Mouse (Mus musculus) hindbrain, embryonic 12.5 days (tissue): ENCODE data around the gene Ptprc. TPM values are rescaled to one million over a fixed set of nuclear protein-coding genes. Genes with fewer than 3 reads are reported as not detected.

Source experiments
- ATAC-seq: fragments of 200-750 bp; cut with Nextera tagmentation; 2 replicates; pipeline ENCODE4 v1.8.0; 2017; ENCODE audit warnings: moderate TSS enrichment; ENCODE audit not compliant: low FRiP score
- H3K27ac ChIP-seq: fragments of 300-500 bp; sonication (generic); 2 replicates; pipeline ENCODE4 v1.5.1; 2016; ENCODE audit warnings: mild to moderate bottlenecking
- H3K27me3 ChIP-seq: fragments of 300-500 bp; sonication (generic); 2 replicates; pipeline ENCODE4 v1.6.1; 2016; ENCODE audit warnings: mild to moderate bottlenecking
- H3K36me3 ChIP-seq: fragments of 300-500 bp; sonication (generic); 2 replicates; pipeline ENCODE4 v1.6.1; 2016; ENCODE audit warnings: mild to moderate bottlenecking
- H3K4me1 ChIP-seq: fragments of 300-500 bp; sonication (generic); 2 replicates; pipeline ENCODE4 v1.6.1; 2016
- H3K4me2 ChIP-seq: fragments of 300-500 bp; sonication (generic); replicated peaks from 2 replicates; pipeline ENCODE4 v1.6.1; 2016; ENCODE audit warnings: mild to moderate bottlenecking
- H3K4me3 ChIP-seq: fragments of 300-500 bp; sonication (generic); 2 replicates; pipeline ENCODE4 v1.5.1; 2016; ENCODE audit warnings: mild to moderate bottlenecking
- H3K9ac ChIP-seq: fragments of 300-500 bp; sonication (generic); 2 replicates; pipeline ENCODE4 v1.6.1; 2016; ENCODE audit warnings: mild to moderate bottlenecking, moderate library complexity
- H3K9me3 ChIP-seq: fragments of 300-500 bp; sonication (generic); replicated peaks from 2 replicates; pipeline ENCODE4 v1.6.1; 2016; ENCODE audit warnings: mild to moderate bottlenecking
- WGBS: fragments of 180-500 bp; shearing (Covaris S2); methylation state at CpG from one replicate; pipeline ENCODE4 v1.1.7; 2016; 5-methylcytosine and 5-hydroxymethylcytosine counted together
- polyA plus RNA-seq: library from polyadenylated mRNA; unstranded; fragments of >200 nt; fragmentation: Nextera tagmentation; extraction: Ambion mirVana; gene quantifications from 2 replicates; pipeline ENCODE4 v1.2.1, GENCODE M21; 2016

The Ptprc gene
- polyA plus RNA-seq, 1 experiment from 2014 or later: 1.5 TPM

GRCm38 (mm10) chr1:138123866-138124265 lies 51.6 kb downstream of the Ptprc start:
- no peaks in the 10 kb centered on the region for H3K4me1 ChIP-seq
- no peaks in the 10 kb centered on the region for H3K36me3 ChIP-seq
- no peak overlapping the region for H3K9ac ChIP-seq
- H3K4me2 ChIP-seq: no peak overlapping the region
- 37% methylated on average over 3 of the region's 3 CpGs for WGBS
- H3K27ac ChIP-seq: no peak overlapping the region
- no peak overlapping the region for H3K4me3 ChIP-seq
- no peaks in the 10 kb centered on the region for H3K9me3 ChIP-seq
- ATAC-seq: no peak
- H3K27me3 ChIP-seq: no peaks in the 10 kb centered on the region

GRCm38 (mm10) chr1:138119895-138120294 lies 55.6 kb downstream of the Ptprc start:
- ATAC-seq: no peak
- no peak overlapping the region for H3K27ac ChIP-seq
- no peaks in the 10 kb centered on the region for H3K4me1 ChIP-seq
- 62% methylated on average over 12 of the region's 12 CpGs for WGBS
- no peaks in the 10 kb centered on the region for H3K36me3 ChIP-seq
- no peak overlapping the region for H3K4me2 ChIP-seq
- H3K9ac ChIP-seq: no peak overlapping the region
- no peak overlapping the region for H3K4me3 ChIP-seq
- H3K9me3 ChIP-seq: no peaks in the 10 kb centered on the region
- no peaks in the 10 kb centered on the region for H3K27me3 ChIP-seq

GRCm38 (mm10) chr1:138093219-138093618 lies 82.3 kb downstream of the Ptprc start:
- no peak overlapping the region for H3K9ac ChIP-seq
- ATAC-seq: no peak
- H3K4me2 ChIP-seq: no peak overlapping the region
- H3K4me1 ChIP-seq: no peaks in the 10 kb centered on the region
- 67% methylated on average over 1 of the region's 1 CpGs for WGBS
- H3K9me3 ChIP-seq: no peaks in the 10 kb centered on the region
- no peaks in the 10 kb centered on the region for H3K36me3 ChIP-seq
- H3K27ac ChIP-seq: no peak overlapping the region
- H3K4me3 ChIP-seq: no peak overlapping the region
- H3K27me3 ChIP-seq: no peaks in the 10 kb centered on the region

- no peak overlapping the region for H3K4me3 ChIP-seq
- no peaks in the 10 kb centered on the region for H3K9me3 ChIP-seq
- H3K4me1 ChIP-seq: no peaks in the 10 kb centered on the region
- no peaks in the 10 kb centered on the region for H3K36me3 ChIP-seq
- peak; percentile 50; the same call in 1 of the 2 replicates for ATAC-seq
- no peak overlapping the region for H3K9ac ChIP-seq
- no peak overlapping the region for H3K4me2 ChIP-seq
- 0% methylated on average over 1 of the region's 1 CpGs for WGBS
- no peak overlapping the region for H3K27ac ChIP-seq
- no peaks in the 10 kb centered on the region for H3K27me3 ChIP-seq
Observed at GRCm38 (mm10) chr1:138085810-138086209, 89.7 kb downstream of the Ptprc start.

- no peaks in the 10 kb centered on the region for H3K9me3 ChIP-seq
- ATAC-seq: no peak
- H3K4me1 ChIP-seq: no peaks in the 10 kb centered on the region
- no peak overlapping the region for H3K4me2 ChIP-seq
- H3K9ac ChIP-seq: no peak overlapping the region
- H3K4me3 ChIP-seq: no peak overlapping the region
- no peak overlapping the region for H3K27ac ChIP-seq
- no peaks in the 10 kb centered on the region for H3K36me3 ChIP-seq
- no peaks in the 10 kb centered on the region for H3K27me3 ChIP-seq
Observed at GRCm38 (mm10) chr1:138083707-138084106, 91.8 kb downstream of the Ptprc start.

GRCm38 (mm10) chr1:138080308-138080707 lies 95.2 kb downstream of the Ptprc start:
- H3K9ac ChIP-seq: no peak overlapping the region
- H3K4me3 ChIP-seq: no peak overlapping the region
- ATAC-seq: no peak
- H3K4me1 ChIP-seq: no peaks in the 10 kb centered on the region
- H3K4me2 ChIP-seq: no peak overlapping the region
- H3K9me3 ChIP-seq: no peaks in the 10 kb centered on the region
- H3K36me3 ChIP-seq: no peaks in the 10 kb centered on the region
- no peak overlapping the region for H3K27ac ChIP-seq
- no peaks in the 10 kb centered on the region for H3K27me3 ChIP-seq
- WGBS: 93% methylated on average over 1 of the region's 1 CpGs

GRCm38 (mm10) chr1:138044196-138044945 lies 131.1 kb downstream of the Ptprc start:
- Histone ChIP-seq H3K27ac (no peak overlapping the region), H3K4me2 (no peak overlapping the region), H3K27me3 (no peaks in the 10 kb centered on the region), H3K9ac (no peak overlapping the region), H3K4me3 (no peak overlapping the region), H3K4me1 (no peaks in the 10 kb centered on the region), H3K9me3 (no peaks in the 10 kb centered on the region), H3K36me3 (no peaks in the 10 kb centered on the region)
- WGBS: 38% methylated on average over 10 of the region's 10 CpGs
- ATAC-seq: peak; percentile 76

GRCm38 (mm10) chr1:138040556-138040955 lies 135.0 kb downstream of the Ptprc start:
- no peak overlapping the region for H3K27ac ChIP-seq
- no peak overlapping the region for H3K4me2 ChIP-seq
- 38% methylated on average over 5 of the region's 5 CpGs for WGBS
- no peaks in the 10 kb centered on the region for H3K27me3 ChIP-seq
- no peak overlapping the region for H3K9ac ChIP-seq
- no peaks in the 10 kb centered on the region for H3K4me1 ChIP-seq
- H3K4me3 ChIP-seq: no peak overlapping the region
- no peak for ATAC-seq
- no peaks in the 10 kb centered on the region for H3K36me3 ChIP-seq
- H3K9me3 ChIP-seq: no peaks in the 10 kb centered on the region

GRCm38 (mm10) chr1:138039201-138039600 lies 136.3 kb downstream of the Ptprc start:
- no peak overlapping the region for H3K9ac ChIP-seq
- H3K4me3 ChIP-seq: no peak overlapping the region
- 38% methylated on average over 1 of the region's 1 CpGs for WGBS
- H3K27ac ChIP-seq: no peak overlapping the region
- no peak for ATAC-seq
- no peaks in the 10 kb centered on the region for H3K9me3 ChIP-seq
- H3K36me3 ChIP-seq: no peaks in the 10 kb centered on the region
- no peaks in the 10 kb centered on the region for H3K27me3 ChIP-seq
- no peaks in the 10 kb centered on the region for H3K4me1 ChIP-seq
- no peak overlapping the region for H3K4me2 ChIP-seq

GRCm38 (mm10) chr1:138037484-138037883 lies 138.0 kb downstream of the Ptprc start:
- Histone ChIP-seq H3K4me3 (no peak overlapping the region), H3K36me3 (no peaks in the 10 kb centered on the region), H3K4me2 (no peak overlapping the region), H3K9me3 (no peaks in the 10 kb centered on the region), H3K9ac (no peak overlapping the region), H3K27me3 (no peaks in the 10 kb centered on the region), H3K4me1 (no peaks in the 10 kb centered on the region), H3K27ac (no peak overlapping the region)
- WGBS: 51% methylated on average over 5 of the region's 5 CpGs
- no peak for ATAC-seq

- Histone ChIP-seq H3K4me2 (no peak overlapping the region), H3K9ac (no peak overlapping the region), H3K4me3 (no peak overlapping the region), H3K27ac (no peak overlapping the region), H3K9me3 (no peaks in the 10 kb centered on the region), H3K4me1 (peaks cover 11% of the 10 kb centered on the region; the same call in 1 of the 2 replicates), H3K27me3 (no peaks in the 10 kb centered on the region), H3K36me3 (no peaks in the 10 kb centered on the region)
- 18% methylated on average over 4 of the region's 4 CpGs for WGBS
- ATAC-seq: peak; percentile 77
Observed at GRCm38 (mm10) chr1:138029649-138030048, 145.9 kb downstream of the Ptprc start.

GRCm38 (mm10) chr1:138025298-138025697 lies 150.2 kb downstream of the Ptprc start:
- no peak for ATAC-seq
- H3K4me1 ChIP-seq: peaks cover 25% of the 10 kb centered on the region

GRCm38 (mm10) chr1:138023601-138024000 lies 151.9 kb downstream of the Ptprc start:
- H3K4me2 ChIP-seq: no peak overlapping the region
- no peak overlapping the region for H3K27ac ChIP-seq
- H3K36me3 ChIP-seq: no peaks in the 10 kb centered on the region
- H3K9ac ChIP-seq: no peak overlapping the region
- H3K27me3 ChIP-seq: no peaks in the 10 kb centered on the region
- WGBS: 36% methylated on average over 4 of the region's 4 CpGs
- peaks cover 15% of the 10 kb centered on the region for H3K4me1 ChIP-seq
- no peak overlapping the region for H3K4me3 ChIP-seq
- ATAC-seq: no peak
- H3K9me3 ChIP-seq: no peaks in the 10 kb centered on the region

More at GRCm38 (mm10) chr1:138025298-138025697, 150.2 kb downstream of the Ptprc start:
- Histone ChIP-seq H3K27ac (no peak overlapping the region), H3K9me3 (no peaks in the 10 kb centered on the region), H3K27me3 (no peaks in the 10 kb centered on the region), H3K9ac (no peak overlapping the region), H3K4me2 (no peak overlapping the region), H3K4me3 (no peak overlapping the region), H3K36me3 (no peaks in the 10 kb centered on the region)
- WGBS: 92% methylated on average over 1 of the region's 1 CpGs
